Mouse (Mus musculus) T-helper 1 cell (primary cell): ENCODE measurements at regions not wholly inside any gene's neighbourhood (a gene's known extent, or its start where the extent isn't known, plus 50 kb on each side); places are given as distances from the start of the nearest gene placed in this dataset.
"Not testable (repeated sequence)": the region's sequence is repeated elsewhere in the genome, so short reads cannot be mapped to it uniquely, and the experiment has no call there.

ENCODE experiments used
- in situ Hi-C: fragments of 300-600 bp; cut with MboI, MseI; formaldehyde crosslinking; loops from one replicate; pipeline ENCODE4 v1.15.1; 2025; ENCODE audit warnings: high pct_unique_total_duplicates

DNA sequence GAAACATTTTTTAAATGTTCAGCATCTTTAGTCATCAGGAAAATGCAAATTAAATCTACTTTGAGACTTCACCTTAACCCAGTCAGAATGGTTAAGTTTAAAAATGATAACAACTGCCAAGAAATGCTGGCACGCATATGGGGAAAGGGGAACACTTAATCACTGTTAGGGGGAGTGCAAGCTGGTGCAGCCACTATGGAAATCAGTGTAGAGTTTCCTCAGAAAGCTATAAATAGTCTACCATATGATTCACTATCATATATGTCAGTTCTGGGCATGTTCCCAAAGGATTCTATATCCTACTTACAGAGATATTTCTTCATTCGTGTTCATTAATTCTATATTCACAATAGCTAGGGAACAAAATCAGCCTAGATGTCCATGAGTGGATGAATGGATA is 61.6 kb upstream of the Tra2b start:
- in situ Hi-C loops, result no loop called here

DNA sequence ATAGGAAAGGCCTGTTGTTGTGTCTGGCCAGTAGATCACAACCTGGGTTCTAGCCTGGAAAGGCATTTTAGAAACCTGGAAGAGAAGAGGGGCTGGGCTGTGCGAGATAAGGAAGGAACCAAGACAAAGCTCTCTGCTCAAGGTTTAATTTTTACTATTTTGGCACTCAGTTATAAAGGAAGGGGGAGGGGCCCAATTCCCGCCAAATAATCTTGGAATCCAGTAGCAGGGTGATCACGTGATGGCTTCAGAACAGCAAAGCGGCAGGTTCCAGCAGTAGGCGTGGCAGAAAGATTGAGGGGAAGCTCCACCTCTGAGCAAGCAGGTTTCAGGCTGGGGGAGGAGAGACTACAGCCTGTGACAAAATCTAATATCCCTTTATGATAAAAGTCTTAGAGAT is 59.4 kb upstream of the Tra2b start:
- in situ Hi-C loops, result not testable (repeated sequence)

DNA sequence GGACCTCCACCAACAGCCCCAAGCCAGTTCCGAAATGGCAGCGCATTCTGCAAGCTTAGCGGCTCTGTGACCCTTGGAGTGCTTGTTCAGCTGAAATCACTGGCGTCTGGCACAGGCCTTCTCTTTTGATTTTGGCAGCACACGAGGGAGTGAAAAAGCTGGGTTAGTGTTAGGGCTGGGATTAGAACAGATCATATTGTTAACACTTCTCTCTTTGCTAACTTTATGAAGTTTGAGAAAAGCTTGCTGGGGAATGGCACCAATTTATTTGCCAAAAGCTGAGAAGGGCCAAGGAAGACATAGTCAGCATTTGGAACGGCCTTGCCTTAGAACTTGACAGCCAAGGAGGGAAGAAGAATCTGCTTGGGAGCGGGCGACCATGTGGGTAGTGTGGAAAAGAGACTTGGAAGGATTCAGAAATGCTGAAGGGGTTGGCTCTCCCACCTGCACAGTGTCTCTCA is 50.5 kb upstream of the Tra2b start:
- in situ Hi-C loops, result loop anchor here (10.0 kb wide), 1 partner anchor 489 kb away; no protein-coding TSS in a partner anchor
